Mouse (Mus musculus) intestine, embryonic 15.5 days (tissue): ENCODE data around the gene Cldnd1. TPM values are rescaled to one million over a fixed set of nuclear protein-coding genes. Genes with fewer than 3 reads are reported as not detected.

Experiments
- ATAC-seq: fragments of 200-750 bp; cut with Nextera tagmentation; 2 replicates; pipeline ENCODE4 v1.8.0; 2017; ENCODE audit warnings: moderate TSS enrichment, moderate library complexity
- H3K27ac ChIP-seq: fragments of 300-500 bp; sonication (generic); 2 replicates; pipeline ENCODE4 v1.5.1; 2015; ENCODE audit warnings: mild to moderate bottlenecking, inconsistent platforms
- H3K27me3 ChIP-seq: fragments of 300-500 bp; sonication (generic); replicated peaks from 2 replicates; pipeline ENCODE4 v1.6.1; 2015; ENCODE audit warnings: inconsistent platforms
- H3K36me3 ChIP-seq: fragments of 300-500 bp; sonication (generic); 2 replicates; pipeline ENCODE4 v1.6.1; 2015; ENCODE audit warnings: inconsistent platforms
- H3K4me1 ChIP-seq: fragments of 300-500 bp; sonication (generic); replicated peaks from 2 replicates; pipeline ENCODE4 v1.6.1; 2015; ENCODE audit warnings: inconsistent platforms
- H3K4me2 ChIP-seq: fragments of 300-500 bp; sonication (generic); replicated peaks from 2 replicates; pipeline ENCODE4 v1.6.1; 2015; ENCODE audit warnings: mild to moderate bottlenecking, inconsistent platforms
- H3K4me3 ChIP-seq: fragments of 300-500 bp; sonication (generic); replicated peaks from 2 replicates; pipeline ENCODE4 v1.5.1; 2015; ENCODE audit warnings: inconsistent platforms
- H3K9ac ChIP-seq: fragments of 300-500 bp; sonication (generic); 2 replicates; pipeline ENCODE4 v1.6.1; 2015; ENCODE audit warnings: inconsistent platforms
- H3K9me3 ChIP-seq: fragments of 300-500 bp; sonication (generic); 2 replicates; pipeline ENCODE4 v1.6.1; 2016; ENCODE audit warnings: inconsistent platforms
- WGBS: fragments of 180-500 bp; shearing (Covaris S2); methylation state at CpG from one replicate; pipeline ENCODE4 v1.1.7; 2015; 5-methylcytosine and 5-hydroxymethylcytosine counted together
- polyA plus RNA-seq: library from polyadenylated mRNA; unstranded; fragments of >200 nt; fragmentation: Nextera tagmentation; extraction: Ambion mirVana; gene quantifications from 2 replicates; pipeline ENCODE4 v1.2.1, GENCODE M21; 2015

Cldnd1 gene
- polyA plus RNA-seq, 1 experiment from 2014 or later: 97.6 TPM

DNA sequence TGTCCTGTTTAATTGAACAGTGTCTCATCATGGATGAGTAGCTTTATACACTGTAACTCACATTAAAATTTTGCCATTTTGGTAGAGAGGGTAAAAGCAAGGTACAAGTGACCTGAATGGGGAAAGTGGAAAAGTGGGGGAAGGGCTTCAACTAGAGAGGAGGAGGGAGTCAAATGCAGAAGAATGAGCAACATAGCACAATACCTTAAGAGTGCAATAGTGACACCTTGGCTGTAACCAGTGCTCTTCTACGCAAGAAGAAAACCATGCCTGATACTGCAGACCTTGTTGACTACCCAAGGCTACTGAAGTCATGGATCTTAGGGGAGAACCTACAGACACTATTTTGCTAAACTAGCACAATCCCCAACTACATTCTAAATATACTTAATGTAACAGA is 30.4 kb upstream of the Cldnd1 start:
- Histone ChIP-seq H3K4me1 (no peaks in the 10 kb centered on the region), H3K9me3 (no peaks in the 10 kb centered on the region), H3K4me3 (no peak overlapping the region), H3K27ac (no peak overlapping the region), H3K9ac (no peak overlapping the region), H3K36me3 (no peaks in the 10 kb centered on the region), H3K27me3 (no peaks in the 10 kb centered on the region), H3K4me2 (no peak overlapping the region)
- WGBS: 100% methylated on average over 1 of the region's 1 CpGs
- no peak for ATAC-seq

- H3K27ac ChIP-seq: no peak overlapping the region
- ATAC-seq: no peak
- H3K27me3 ChIP-seq: no peaks in the 10 kb centered on the region
- no peaks in the 10 kb centered on the region for H3K36me3 ChIP-seq
- H3K9me3 ChIP-seq: no peaks in the 10 kb centered on the region
- H3K4me1 ChIP-seq: no peaks in the 10 kb centered on the region
- H3K4me3 ChIP-seq: no peak overlapping the region
- 84% methylated on average over 6 of the region's 6 CpGs for WGBS
- no peak overlapping the region for H3K4me2 ChIP-seq
- no peak overlapping the region for H3K9ac ChIP-seq
These were observed 27.5 kb upstream of the Cldnd1 start for GRCm38 (mm10) chr16:58700174-58700573.

- 82% methylated on average over 12 of the region's 12 CpGs for WGBS
These were observed 26.8 kb upstream of the Cldnd1 start for GRCm38 (mm10) chr16:58700816-58701424.

DNA sequence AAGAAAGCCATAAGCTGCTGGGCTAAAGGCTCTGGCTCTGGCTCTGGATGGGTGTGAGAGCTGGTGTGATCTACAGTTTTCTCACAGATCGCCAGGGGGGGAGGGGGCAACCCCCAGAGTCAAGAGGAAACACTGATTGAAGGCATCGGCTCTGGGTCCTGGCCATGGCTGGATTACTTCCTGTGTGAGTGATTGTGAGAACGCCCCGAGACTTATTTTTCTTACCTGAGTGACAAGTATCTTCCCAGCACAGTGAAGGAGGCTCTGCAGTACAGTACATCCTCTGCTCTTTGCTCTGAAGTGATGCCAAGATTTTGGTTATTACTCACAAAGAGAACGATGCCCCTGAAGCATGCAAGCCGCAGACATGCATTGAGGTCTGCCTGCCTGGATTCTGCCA is 25.9 kb upstream of the Cldnd1 start:
- Histone ChIP-seq H3K4me3 (no peak overlapping the region), H3K9me3 (no peaks in the 10 kb centered on the region), H3K27ac (no peak overlapping the region), H3K4me2 (no peak overlapping the region), H3K36me3 (no peaks in the 10 kb centered on the region), H3K4me1 (no peaks in the 10 kb centered on the region), H3K27me3 (no peaks in the 10 kb centered on the region), H3K9ac (no peak overlapping the region)
- ATAC-seq: no peak
- 40% methylated on average over 6 of the region's 6 CpGs for WGBS

More at GRCm38 (mm10) chr16:58700816-58701424, 26.8 kb upstream of the Cldnd1 start:
- H3K9me3 ChIP-seq: no peaks in the 10 kb centered on the region
- H3K27me3 ChIP-seq: no peaks in the 10 kb centered on the region
- H3K36me3 ChIP-seq: no peaks in the 10 kb centered on the region
- no peak overlapping the region for H3K4me2 ChIP-seq
- no peaks in the 10 kb centered on the region for H3K4me1 ChIP-seq
- H3K27ac ChIP-seq: no peak overlapping the region
- no peak overlapping the region for H3K4me3 ChIP-seq
- no peak overlapping the region for H3K9ac ChIP-seq
- ATAC-seq: no peak

DNA sequence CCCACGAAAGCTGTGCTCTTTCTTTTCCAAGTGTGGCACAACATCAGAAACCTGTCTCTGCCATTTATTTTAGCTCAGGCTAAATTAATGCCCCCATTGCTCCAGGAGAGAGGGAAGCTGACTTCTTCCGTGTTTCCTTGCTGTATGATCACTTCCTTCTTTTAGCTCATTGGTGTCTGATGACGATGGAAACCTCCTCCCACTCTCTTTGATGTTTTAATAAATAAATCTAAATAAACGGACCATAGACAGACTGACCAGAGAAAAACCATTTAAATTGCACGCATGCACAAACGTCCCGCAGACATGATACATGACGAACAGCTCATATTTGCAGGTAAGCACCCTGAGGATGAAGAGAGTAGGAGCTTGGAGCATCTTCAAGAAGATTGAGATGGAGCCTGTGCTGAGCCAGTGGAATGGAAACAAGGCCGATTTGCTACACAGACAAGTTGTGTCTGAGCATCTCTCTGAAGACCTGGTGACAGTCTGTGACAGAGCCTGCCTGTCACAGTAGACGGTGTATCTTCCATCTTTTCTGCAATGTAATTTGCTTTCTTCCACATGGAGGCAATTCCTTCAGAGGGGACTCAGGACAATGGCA is 25.3 kb upstream of the Cldnd1 start:
- Histone ChIP-seq H3K4me2 (no peak overlapping the region), H3K9ac (no peak overlapping the region), H3K4me3 (no peak overlapping the region), H3K36me3 (no peaks in the 10 kb centered on the region), H3K9me3 (no peaks in the 10 kb centered on the region), H3K4me1 (no peaks in the 10 kb centered on the region), H3K27ac (no peak overlapping the region), H3K27me3 (no peaks in the 10 kb centered on the region)
- ATAC-seq: no peak
- WGBS: 74% methylated on average over 10 of the region's 10 CpGs

DNA sequence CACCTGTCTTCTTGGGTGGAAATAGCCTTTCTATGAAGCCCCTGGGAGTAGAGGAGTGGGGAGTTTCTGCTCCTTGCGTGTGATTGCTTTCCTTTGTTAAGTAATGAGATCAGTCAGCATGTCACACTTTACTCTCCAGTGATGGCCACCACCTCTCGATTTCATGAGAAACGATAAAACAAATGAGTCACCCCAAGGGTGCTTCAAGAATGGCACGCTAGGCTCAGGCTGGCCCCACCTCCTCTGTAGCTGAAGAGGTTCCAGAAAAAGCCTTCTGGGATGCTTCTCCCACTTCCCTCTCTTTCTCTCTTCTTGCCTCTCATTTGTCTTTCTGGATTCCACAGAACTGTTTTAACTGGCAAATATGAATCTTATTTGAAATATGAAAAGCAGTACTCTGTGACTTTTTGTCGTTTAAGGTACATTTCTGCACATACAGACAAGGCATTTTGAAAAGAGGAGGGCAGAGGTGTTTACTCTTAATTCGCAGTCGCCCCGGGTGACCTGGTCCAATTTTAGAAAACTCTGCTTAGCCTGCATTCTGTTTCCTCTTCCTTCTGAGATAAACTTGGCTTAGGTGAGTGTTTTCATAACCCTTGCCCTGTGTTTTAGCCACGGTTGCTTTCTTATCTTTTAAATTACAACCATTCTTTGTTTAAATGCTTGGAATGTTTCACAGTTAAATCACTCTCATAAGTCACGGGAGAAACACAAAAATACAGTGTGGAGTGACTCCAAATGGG is 24.2 kb upstream of the Cldnd1 start:
- Histone ChIP-seq H3K4me3 (no peak overlapping the region), H3K36me3 (no peaks in the 10 kb centered on the region), H3K9me3 (no peaks in the 10 kb centered on the region), H3K9ac (no peak overlapping the region), H3K27ac (no peak overlapping the region), H3K27me3 (no peaks in the 10 kb centered on the region), H3K4me1 (no peaks in the 10 kb centered on the region), H3K4me2 (peak overlapping the region; percentile 22)
- peak; percentile 62 for ATAC-seq
- WGBS: 16% methylated on average over 10 of the region's 10 CpGs

DNA sequence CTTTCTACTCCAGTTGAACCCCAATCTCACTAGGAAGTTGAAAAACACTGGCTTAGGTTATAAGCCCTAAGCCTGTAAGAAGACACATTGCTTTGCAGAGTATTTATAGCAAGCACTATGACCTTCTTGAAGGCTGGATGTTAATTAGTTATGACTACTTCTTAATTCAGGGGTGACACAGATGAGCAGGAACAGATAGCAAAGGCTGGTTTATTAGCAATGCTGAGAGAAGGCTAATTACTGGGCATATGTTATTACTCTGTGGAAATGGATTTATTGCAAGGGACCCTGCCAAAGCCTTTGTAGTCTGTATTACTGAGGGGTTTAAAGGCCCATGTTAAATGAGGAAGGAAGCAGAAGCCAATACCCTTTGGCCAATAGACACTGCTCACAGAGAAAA is 22.7 kb upstream of the Cldnd1 start:
- ATAC-seq: no peak
- Histone ChIP-seq H3K36me3 (no peaks in the 10 kb centered on the region), H3K4me2 (no peak overlapping the region), H3K9me3 (no peaks in the 10 kb centered on the region), H3K27ac (no peak overlapping the region), H3K4me1 (no peaks in the 10 kb centered on the region), H3K27me3 (no peaks in the 10 kb centered on the region), H3K4me3 (no peak overlapping the region), H3K9ac (no peak overlapping the region)

GRCm38 (mm10) chr16:58707276-58707905 is 20.3 kb upstream of the Cldnd1 start:
- H3K27ac ChIP-seq: no peak overlapping the region
- ATAC-seq: no peak
- 90% methylated on average over 4 of the region's 4 CpGs for WGBS
- H3K9ac ChIP-seq: no peak overlapping the region
- no peaks in the 10 kb centered on the region for H3K27me3 ChIP-seq
- no peaks in the 10 kb centered on the region for H3K4me1 ChIP-seq
- H3K4me2 ChIP-seq: no peak overlapping the region
- H3K4me3 ChIP-seq: no peak overlapping the region
- H3K9me3 ChIP-seq: no peaks in the 10 kb centered on the region
- no peaks in the 10 kb centered on the region for H3K36me3 ChIP-seq

GRCm38 (mm10) chr16:58708601-58709475 is 18.9 kb upstream of the Cldnd1 start:
- H3K4me2 ChIP-seq: no peak overlapping the region
- no peaks in the 10 kb centered on the region for H3K9me3 ChIP-seq
- 70% methylated on average over 3 of the region's 3 CpGs for WGBS
- no peaks in the 10 kb centered on the region for H3K27me3 ChIP-seq
- H3K27ac ChIP-seq: no peak overlapping the region
- H3K4me3 ChIP-seq: no peak overlapping the region
- no peaks in the 10 kb centered on the region for H3K36me3 ChIP-seq
- no peaks in the 10 kb centered on the region for H3K4me1 ChIP-seq
- no peak overlapping the region for H3K9ac ChIP-seq
- ATAC-seq: peak; percentile 77

- 81% methylated on average over 4 of the region's 4 CpGs for WGBS
- no peaks in the 10 kb centered on the region for H3K4me1 ChIP-seq
- no peak overlapping the region for H3K4me3 ChIP-seq
- no peak for ATAC-seq
- no peak overlapping the region for H3K9ac ChIP-seq
- no peaks in the 10 kb centered on the region for H3K9me3 ChIP-seq
- no peak overlapping the region for H3K4me2 ChIP-seq
- no peak overlapping the region for H3K27ac ChIP-seq
- H3K36me3 ChIP-seq: no peaks in the 10 kb centered on the region
- no peaks in the 10 kb centered on the region for H3K27me3 ChIP-seq
These were observed 18.2 kb upstream of the Cldnd1 start for GRCm38 (mm10) chr16:58709536-58709935.

DNA sequence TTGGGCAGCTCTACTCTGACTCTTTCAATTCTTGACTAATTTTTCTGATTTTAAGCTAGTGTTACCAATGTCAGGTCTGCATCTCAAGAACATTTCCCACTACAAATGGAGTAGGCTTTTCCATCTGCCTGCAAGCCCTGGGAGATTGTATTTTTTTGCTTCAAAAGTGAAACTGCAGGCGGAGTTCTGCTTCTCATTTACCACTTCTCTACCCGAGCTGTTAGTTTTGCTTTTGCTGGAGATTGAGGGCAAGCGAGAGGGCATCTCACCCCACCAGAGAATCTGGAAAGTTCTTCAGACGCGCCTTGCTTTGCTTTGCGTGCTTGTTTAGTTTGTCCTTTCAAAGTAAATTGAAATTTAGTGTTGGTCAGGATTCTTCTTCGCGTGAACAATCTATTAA is 15.5 kb upstream of the Cldnd1 start:
- Histone ChIP-seq H3K9ac (no peak overlapping the region), H3K4me1 (no peaks in the 10 kb centered on the region), H3K4me3 (no peak overlapping the region), H3K4me2 (no peak overlapping the region), H3K36me3 (no peaks in the 10 kb centered on the region), H3K9me3 (no peaks in the 10 kb centered on the region), H3K27ac (no peak overlapping the region), H3K27me3 (no peaks in the 10 kb centered on the region)
- WGBS: 68% methylated on average over 8 of the region's 8 CpGs
- no peak for ATAC-seq

- no peak overlapping the region for H3K4me3 ChIP-seq
- H3K36me3 ChIP-seq: no peaks in the 10 kb centered on the region
- no peak for ATAC-seq
- 88% methylated on average over 1 of the region's 1 CpGs for WGBS
- no peaks in the 10 kb centered on the region for H3K27me3 ChIP-seq
- no peak overlapping the region for H3K27ac ChIP-seq
- H3K4me1 ChIP-seq: no peaks in the 10 kb centered on the region
- H3K4me2 ChIP-seq: no peak overlapping the region
- H3K9ac ChIP-seq: no peak overlapping the region
- H3K9me3 ChIP-seq: no peaks in the 10 kb centered on the region
These were observed 14.6 kb upstream of the Cldnd1 start for GRCm38 (mm10) chr16:58713128-58713527.
